Mouse (Mus musculus): ENCODE data around the gene Nod1. TPM values are rescaled to one million over a fixed set of nuclear protein-coding genes. Genes with fewer than 3 reads are reported as not detected.
A peak's percentile ranks its signal among the peaks of the same experiment; 100 is the strongest.

Gene Nod1
- polyA plus RNA-seq, 1 experiment from 2014 or later: 2.7 TPM

DNA sequence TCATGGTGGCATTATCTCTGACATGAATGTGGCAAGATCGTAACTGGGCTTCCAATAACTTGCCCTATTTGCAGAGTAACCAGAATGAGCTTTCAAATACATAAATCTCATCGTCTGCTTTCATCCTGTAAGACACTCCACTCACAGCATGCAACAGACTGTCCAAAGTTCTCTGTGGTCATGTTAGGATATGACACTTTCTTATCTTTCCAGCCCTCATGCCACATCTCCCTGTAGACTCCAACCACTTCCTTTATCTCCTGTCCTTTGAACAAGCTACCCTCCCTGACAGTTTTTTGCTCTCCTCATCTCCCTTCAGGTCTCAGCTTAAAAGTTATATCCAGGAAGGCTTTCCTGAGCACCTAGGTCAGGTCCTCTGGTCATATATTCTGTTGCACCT, 18.8 kb upstream of the Nod1 start:
- ATAC-seq (ENCODE audit: low FRiP score) (no peak), DNase-seq (ENCODE audit: low spot score) (no peak)
- Histone ChIP-seq H3K4me1 (replicated peaks; ENCODE audit: control insufficient read depth, insufficient read depth, low read length) (peaks cover 13% of the 10 kb centered on the region), H3K9me3 (ENCODE audit: control insufficient read depth, low read length) (no peaks in the 10 kb centered on the region), H3K4me2 (replicated peaks) (no peak overlapping the region), H3K9ac (no peak overlapping the region), H3K27ac (no peak overlapping the region), H3K27me3 (ENCODE audit: control insufficient read depth, insufficient read depth, low read length) (no peaks in the 10 kb centered on the region), H3K4me3 (replicated peaks; ENCODE audit: low read length) (no peak overlapping the region), H3K36me3 (replicated peaks; ENCODE audit: control insufficient read depth, insufficient read depth) (no peaks in the 10 kb centered on the region)
- 90% methylated on average over 2 of the region's 2 CpGs for WGBS

DNA sequence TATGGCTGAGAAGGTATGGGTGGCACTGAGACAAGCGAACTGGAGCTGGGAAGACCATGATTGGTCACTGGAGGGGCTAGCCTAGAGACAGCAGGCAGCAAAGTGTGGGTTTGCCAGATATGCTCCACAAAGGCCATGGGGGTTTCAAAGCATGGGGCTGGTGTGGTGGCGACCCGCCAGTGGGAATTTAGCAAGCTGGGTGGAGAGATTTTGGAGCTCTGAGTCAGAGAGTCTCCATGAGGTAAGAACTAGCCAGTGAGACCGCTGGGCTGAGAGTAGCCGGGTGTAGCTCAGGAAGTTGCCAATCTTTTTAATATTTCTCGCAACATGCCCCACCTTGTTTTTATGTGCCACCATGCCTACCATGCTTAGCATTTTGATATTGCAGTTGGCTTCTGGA, 15.7 kb upstream of the Nod1 start:
- ATAC-seq (ENCODE audit: low FRiP score) (no peak), DNase-seq (ENCODE audit: low spot score) (no peak)
- no peaks in the 10 kb centered on the region for H3K36me3 ChIP-seq (replicated peaks; ENCODE audit: control insufficient read depth, insufficient read depth)
- H3K4me1 ChIP-seq (replicated peaks; ENCODE audit: control insufficient read depth, insufficient read depth, low read length): peaks cover 11% of the 10 kb centered on the region
- no peak overlapping the region for H3K9ac ChIP-seq
- no peaks in the 10 kb centered on the region for H3K9me3 ChIP-seq (ENCODE audit: control insufficient read depth, low read length)
- no peaks in the 10 kb centered on the region for H3K27me3 ChIP-seq (ENCODE audit: control insufficient read depth, insufficient read depth, low read length)
- H3K4me3 ChIP-seq (replicated peaks; ENCODE audit: low read length): no peak overlapping the region
- no peak overlapping the region for H3K27ac ChIP-seq
- WGBS: 95% methylated on average over 6 of the region's 6 CpGs
- no peak overlapping the region for H3K4me2 ChIP-seq (replicated peaks)

DNA sequence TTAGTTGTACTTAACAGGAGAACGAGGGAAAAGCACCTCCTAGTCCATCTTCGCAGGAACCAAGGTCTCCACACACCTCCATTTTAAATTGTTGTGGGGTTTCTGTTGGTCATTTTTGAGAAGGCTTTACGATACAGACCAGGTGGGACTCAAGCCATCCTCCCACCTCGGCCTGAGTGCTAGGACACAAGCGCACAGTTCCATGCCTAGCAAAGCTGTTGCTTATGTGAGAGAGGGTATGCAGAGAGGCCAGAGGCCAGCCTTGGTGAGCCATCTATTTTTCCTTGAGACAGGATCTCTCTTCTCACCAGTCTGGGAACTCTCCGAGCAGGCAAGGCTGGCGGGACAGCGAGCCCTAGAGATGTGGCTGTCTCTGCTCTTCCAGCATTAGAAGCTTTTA, 11.7 kb upstream of the Nod1 start:
- ATAC-seq (ENCODE audit: low FRiP score) (no peak), DNase-seq (ENCODE audit: low spot score) (no peak)
- no peaks in the 10 kb centered on the region for H3K4me1 ChIP-seq (replicated peaks; ENCODE audit: control insufficient read depth, insufficient read depth, low read length)
- H3K4me2 ChIP-seq (replicated peaks): no peak overlapping the region
- H3K36me3 ChIP-seq (replicated peaks; ENCODE audit: control insufficient read depth, insufficient read depth): no peaks in the 10 kb centered on the region
- H3K9ac ChIP-seq: no peak overlapping the region
- H3K27me3 ChIP-seq (ENCODE audit: control insufficient read depth, insufficient read depth, low read length): no peaks in the 10 kb centered on the region
- H3K4me3 ChIP-seq (replicated peaks; ENCODE audit: low read length): no peak overlapping the region
- no peaks in the 10 kb centered on the region for H3K9me3 ChIP-seq (ENCODE audit: control insufficient read depth, low read length)
- 97% methylated on average over 8 of the region's 8 CpGs for WGBS
- no peak overlapping the region for H3K27ac ChIP-seq

DNA sequence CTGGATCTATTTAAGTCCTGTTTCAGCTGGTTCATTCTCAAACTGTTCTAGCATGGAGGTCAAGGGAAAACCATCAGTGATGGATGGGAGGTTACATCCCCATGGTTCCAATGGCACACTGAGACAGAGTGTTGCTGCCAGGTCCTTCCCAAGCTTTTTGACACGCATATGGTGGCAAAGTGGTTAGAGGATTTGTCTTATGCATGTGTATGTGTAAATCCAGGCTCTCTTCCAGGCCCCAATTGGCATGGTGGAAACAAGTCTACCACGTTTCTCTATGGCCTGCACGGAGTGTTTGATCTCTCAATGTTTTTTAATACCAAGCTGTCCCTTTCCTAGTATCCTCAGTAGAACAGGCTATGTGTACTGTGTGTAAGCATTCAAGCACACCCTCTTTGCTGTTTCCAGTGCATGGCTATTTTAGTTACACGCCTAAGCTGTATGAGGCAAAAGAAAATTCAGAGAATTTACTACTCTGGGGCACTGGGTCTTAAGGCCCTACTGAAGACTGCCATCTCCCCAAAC, 11.2 kb upstream of the Nod1 start:
- Histone ChIP-seq H3K4me1 (replicated peaks; ENCODE audit: control insufficient read depth, insufficient read depth, low read length) (no peaks in the 10 kb centered on the region), H3K9ac (no peak overlapping the region), H3K36me3 (replicated peaks; ENCODE audit: control insufficient read depth, insufficient read depth) (no peaks in the 10 kb centered on the region), H3K4me2 (replicated peaks) (no peak overlapping the region), H3K27ac (no peak overlapping the region), H3K4me3 (replicated peaks; ENCODE audit: low read length) (no peak overlapping the region), H3K9me3 (ENCODE audit: control insufficient read depth, low read length) (no peaks in the 10 kb centered on the region), H3K27me3 (ENCODE audit: control insufficient read depth, insufficient read depth, low read length) (no peaks in the 10 kb centered on the region)
- 98% methylated on average over 4 of the region's 4 CpGs for WGBS
- no peak for ATAC-seq (ENCODE audit: low FRiP score)
- no peak for DNase-seq (ENCODE audit: low spot score)

DNA sequence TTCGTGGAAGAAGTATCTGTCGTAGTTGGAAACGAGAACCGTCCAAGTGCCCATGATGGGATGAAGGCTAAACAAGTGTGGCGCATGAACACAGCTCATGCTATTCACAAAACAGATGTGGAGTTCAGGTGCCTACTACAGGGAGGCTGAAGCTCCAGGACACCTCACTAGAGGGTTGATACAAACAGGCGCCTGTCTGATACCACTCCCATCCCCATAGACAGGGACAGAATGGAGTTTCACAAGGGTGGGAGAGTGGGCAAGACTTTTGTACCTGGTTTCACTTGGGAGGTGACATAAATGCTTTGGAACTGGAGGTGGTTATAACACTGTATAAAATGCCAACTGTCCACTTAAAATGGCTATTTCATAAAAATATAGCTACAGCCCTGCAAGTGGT, 7.0 kb upstream of the Nod1 start:
- Histone ChIP-seq H3K4me2 (replicated peaks) (no peak overlapping the region), H3K9ac (no peak overlapping the region), H3K4me3 (replicated peaks; ENCODE audit: low read length) (no peak overlapping the region), H3K27ac (no peak overlapping the region), H3K36me3 (replicated peaks; ENCODE audit: control insufficient read depth, insufficient read depth) (no peaks in the 10 kb centered on the region), H3K27me3 (ENCODE audit: control insufficient read depth, insufficient read depth, low read length) (no peaks in the 10 kb centered on the region), H3K4me1 (replicated peaks; ENCODE audit: control insufficient read depth, insufficient read depth, low read length) (no peaks in the 10 kb centered on the region), H3K9me3 (ENCODE audit: control insufficient read depth, low read length) (no peaks in the 10 kb centered on the region)
- WGBS: 97% methylated on average over 6 of the region's 6 CpGs
- DNase-seq (ENCODE audit: low spot score): no peak
- ATAC-seq (ENCODE audit: low FRiP score): no peak

DNA sequence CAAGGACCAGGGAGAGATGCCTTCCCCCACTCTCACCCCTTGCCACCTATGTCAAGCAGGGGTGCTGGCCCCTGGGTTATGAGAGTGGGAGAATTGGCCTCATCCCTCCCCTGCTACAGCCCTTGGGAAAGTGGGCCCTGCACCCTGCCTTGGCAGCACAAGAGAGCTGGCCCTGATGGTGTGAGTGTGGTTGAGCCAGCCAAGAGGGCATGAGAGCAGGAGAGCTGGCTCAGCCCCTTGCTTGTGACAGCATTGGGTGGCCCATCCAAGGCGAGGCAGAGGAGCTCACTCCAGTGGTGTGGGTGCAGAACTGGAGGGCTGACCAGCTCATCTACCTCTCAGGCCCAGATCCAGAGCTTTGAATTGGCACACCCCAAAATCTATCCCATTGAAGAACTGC, 3.2 kb upstream of the Nod1 start:
- no peak overlapping the region for H3K4me3 ChIP-seq (replicated peaks; ENCODE audit: low read length)
- 78% methylated on average over 1 of the region's 1 CpGs for WGBS
- DNase-seq (ENCODE audit: low spot score): no peak
- H3K9ac ChIP-seq: no peak overlapping the region
- H3K4me2 ChIP-seq (replicated peaks): no peak overlapping the region
- peaks cover 16% of the 10 kb centered on the region; the same call in 1 of the 2 replicates for H3K27me3 ChIP-seq (ENCODE audit: control insufficient read depth, insufficient read depth, low read length)
- H3K9me3 ChIP-seq (ENCODE audit: control insufficient read depth, low read length): no peaks in the 10 kb centered on the region
- no peak for ATAC-seq (ENCODE audit: low FRiP score)
- H3K36me3 ChIP-seq (replicated peaks; ENCODE audit: control insufficient read depth, insufficient read depth): no peaks in the 10 kb centered on the region
- no peak overlapping the region for H3K27ac ChIP-seq
- H3K4me1 ChIP-seq (replicated peaks; ENCODE audit: control insufficient read depth, insufficient read depth, low read length): no peaks in the 10 kb centered on the region

DNA sequence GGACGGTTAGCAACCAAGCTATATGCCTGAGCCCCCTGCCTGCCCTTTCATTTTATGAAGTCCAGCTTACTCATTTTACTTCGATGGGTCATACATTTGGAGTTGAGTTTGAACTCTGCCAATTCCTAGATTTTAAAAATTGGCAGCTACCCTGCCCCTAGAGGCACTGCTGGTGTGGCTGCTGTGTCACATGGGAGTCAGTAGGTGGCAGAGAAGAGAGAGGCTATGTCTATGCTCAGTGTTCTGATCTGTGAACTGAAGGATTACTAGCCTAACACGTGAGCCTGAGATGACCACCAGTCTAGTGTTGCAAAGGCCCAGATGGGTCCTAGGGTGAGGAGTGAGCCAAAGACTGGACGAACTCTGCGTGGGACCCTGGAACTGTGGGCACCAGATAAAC, 2.1 kb upstream of the Nod1 start:
- 64% methylated on average over 5 of the region's 5 CpGs for WGBS
- no peak for DNase-seq (ENCODE audit: low spot score)

DNA sequence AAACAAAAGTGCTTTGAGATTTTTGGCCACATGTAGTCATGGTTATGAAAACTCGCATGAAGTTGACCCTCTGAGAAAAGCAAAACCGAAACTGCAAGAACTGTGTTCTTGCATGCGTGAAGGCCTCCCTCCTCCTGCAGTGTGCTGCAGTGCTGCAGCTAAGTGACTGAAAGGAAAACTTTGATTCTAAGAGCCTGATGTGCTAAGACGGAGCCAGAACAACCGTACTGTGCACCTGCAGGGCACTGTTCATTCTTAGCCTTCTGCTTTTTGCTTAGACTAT, 458 bp upstream of the Nod1 start:
- ATAC-seq (ENCODE audit: low FRiP score): no peak

More for the DNA sequence above, 2.1 kb upstream of the Nod1 start:
- H3K4me1 ChIP-seq (replicated peaks; ENCODE audit: control insufficient read depth, insufficient read depth, low read length): no peaks in the 10 kb centered on the region
- H3K9ac ChIP-seq: no peak overlapping the region
- H3K9me3 ChIP-seq (ENCODE audit: control insufficient read depth, low read length): no peaks in the 10 kb centered on the region
- peaks cover 16% of the 10 kb centered on the region; the same call in 1 of the 2 replicates for H3K27me3 ChIP-seq (ENCODE audit: control insufficient read depth, insufficient read depth, low read length)
- H3K27ac ChIP-seq: no peak overlapping the region
- ATAC-seq (ENCODE audit: low FRiP score): peak; percentile 34; the same call in 1 of the 2 replicates
- H3K4me2 ChIP-seq (replicated peaks): no peak overlapping the region
- no peaks in the 10 kb centered on the region for H3K36me3 ChIP-seq (replicated peaks; ENCODE audit: control insufficient read depth, insufficient read depth)
- no peak overlapping the region for H3K4me3 ChIP-seq (replicated peaks; ENCODE audit: low read length)

DNA sequence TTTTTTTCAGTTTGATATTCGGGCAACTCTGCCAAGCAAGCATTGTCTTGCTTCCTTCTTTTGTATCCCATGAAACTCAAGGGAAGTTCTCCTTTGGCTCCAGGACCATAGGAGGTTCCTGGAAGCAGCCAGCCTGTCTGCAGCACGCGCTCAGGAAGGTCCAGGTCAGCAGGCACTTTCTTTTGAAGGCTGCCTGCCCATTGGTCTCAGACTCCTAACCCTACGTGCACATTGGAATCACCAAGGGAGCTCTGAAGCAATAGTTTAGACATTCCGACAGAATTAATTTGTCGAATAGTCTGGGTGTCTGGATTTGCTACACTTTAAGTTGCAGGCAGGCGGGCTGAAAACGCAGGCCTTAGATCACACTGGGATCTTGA, 691 bp downstream of the Nod1 start:
- Histone ChIP-seq H3K4me2 (replicated peaks) (peak overlapping the region; percentile 84), H3K4me1 (replicated peaks; ENCODE audit: control insufficient read depth, insufficient read depth, low read length) (no peaks in the 10 kb centered on the region), H3K36me3 (replicated peaks; ENCODE audit: control insufficient read depth, insufficient read depth) (no peaks in the 10 kb centered on the region), H3K27ac (peak overlapping the region; percentile 33; the same call in 1 of the 2 replicates), H3K4me3 (replicated peaks; ENCODE audit: low read length) (peak overlapping the region; percentile 44), H3K9me3 (ENCODE audit: control insufficient read depth, low read length) (no peaks in the 10 kb centered on the region), H3K9ac (no peak overlapping the region), H3K27me3 (ENCODE audit: control insufficient read depth, insufficient read depth, low read length) (peaks cover 16% of the 10 kb centered on the region; the same call in 1 of the 2 replicates)
- WGBS: 12% methylated on average over 8 of the region's 8 CpGs
- no peak for ATAC-seq (ENCODE audit: low FRiP score)
- DNase-seq (ENCODE audit: low spot score): no peak

More for the DNA sequence above, 458 bp upstream of the Nod1 start:
- no peaks in the 10 kb centered on the region for H3K9me3 ChIP-seq (ENCODE audit: control insufficient read depth, low read length)
- peak overlapping the region; percentile 84 for H3K4me2 ChIP-seq (replicated peaks)
- WGBS: 6% methylated on average over 5 of the region's 5 CpGs
- peak overlapping the region; percentile 51; the same call in 1 of the 2 replicates for H3K9ac ChIP-seq
- peak overlapping the region; percentile 44 for H3K4me3 ChIP-seq (replicated peaks; ENCODE audit: low read length)
- DNase-seq (ENCODE audit: low spot score): peak; percentile 26
- 0 out of 2 replicates have a peak overlapping the region, but pooled peaks have one; percentile 33 for H3K27ac ChIP-seq
- peaks cover 16% of the 10 kb centered on the region; the same call in 1 of the 2 replicates for H3K27me3 ChIP-seq (ENCODE audit: control insufficient read depth, insufficient read depth, low read length)
- H3K4me1 ChIP-seq (replicated peaks; ENCODE audit: control insufficient read depth, insufficient read depth, low read length): no peaks in the 10 kb centered on the region
- no peaks in the 10 kb centered on the region for H3K36me3 ChIP-seq (replicated peaks; ENCODE audit: control insufficient read depth, insufficient read depth)

DNA sequence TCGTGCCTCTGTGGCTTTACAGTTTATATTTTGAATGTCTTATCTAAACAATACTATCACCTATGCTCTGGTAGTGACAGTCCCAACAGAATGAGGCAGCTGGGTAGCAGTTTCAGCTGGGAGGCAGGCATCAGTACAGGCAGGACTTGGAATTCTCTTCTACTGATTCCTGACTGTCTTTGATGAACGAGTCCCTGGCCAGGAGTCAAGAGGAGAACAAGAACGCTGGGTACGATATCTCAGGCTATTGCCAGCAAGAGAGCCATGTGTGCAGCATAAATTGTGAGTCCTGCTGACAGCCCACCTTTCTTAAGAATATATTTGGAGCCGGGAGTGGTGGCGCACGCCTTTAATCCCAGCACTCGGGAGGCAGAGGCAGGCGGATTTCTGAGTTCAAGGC, 1.9 kb downstream of the Nod1 start:
- DNase-seq (ENCODE audit: low spot score): no peak
- no peak for ATAC-seq (ENCODE audit: low FRiP score)
- no peak overlapping the region for H3K4me2 ChIP-seq (replicated peaks)
- H3K27ac ChIP-seq: no peak overlapping the region
- no peak overlapping the region for H3K4me3 ChIP-seq (replicated peaks; ENCODE audit: low read length)
- H3K36me3 ChIP-seq (replicated peaks; ENCODE audit: control insufficient read depth, insufficient read depth): no peaks in the 10 kb centered on the region
- WGBS: 77% methylated on average over 9 of the region's 9 CpGs
- H3K9ac ChIP-seq: no peak overlapping the region
- H3K27me3 ChIP-seq (ENCODE audit: control insufficient read depth, insufficient read depth, low read length): peaks cover 16% of the 10 kb centered on the region; the same call in 1 of the 2 replicates
- H3K4me1 ChIP-seq (replicated peaks; ENCODE audit: control insufficient read depth, insufficient read depth, low read length): no peaks in the 10 kb centered on the region
- no peaks in the 10 kb centered on the region for H3K9me3 ChIP-seq (ENCODE audit: control insufficient read depth, low read length)
